Mouse (Mus musculus): ENCODE data around the gene Ppp1r36.

Gene Ppp1r36

DNA sequence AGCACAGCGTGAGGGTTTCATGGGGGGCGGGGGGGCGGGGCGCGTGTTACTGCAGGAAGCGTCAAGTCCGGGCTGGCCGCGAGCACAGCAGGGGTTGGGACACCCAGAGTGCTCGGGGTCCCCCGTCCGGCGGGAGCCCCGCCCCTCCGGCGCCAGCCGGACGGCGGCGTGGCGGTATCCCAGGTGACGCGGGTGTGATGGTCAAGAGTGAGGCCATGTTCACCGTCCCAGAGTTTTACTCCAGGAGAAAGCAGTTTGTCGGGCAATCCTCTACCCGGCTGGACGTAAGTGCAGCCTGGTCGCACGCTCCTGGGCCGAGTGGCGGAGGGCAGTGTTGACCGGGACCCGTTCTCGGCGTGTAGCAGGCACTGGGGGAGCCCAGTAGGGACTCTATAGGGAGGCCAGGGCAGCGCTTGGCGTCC lies at the start of gene Ppp1r36:
Ppp1r36 (plus strand) TSS at position 106 of the 422 bp plus-strand sequence.
- no peak for DNase-seq (ENCODE audit: low read depth)

GRCm38 (mm10) chr12:76368201-76368789 lies 49.0 kb upstream of the Ppp1r36 start:
- peak; percentile 35 for DNase-seq (ENCODE audit: low read depth)

GRCm38 (mm10) chr12:76368790-76369205 lies 48.5 kb upstream of the Ppp1r36 start:
- peak; percentile 78 for DNase-seq (ENCODE audit: low read depth)

DNA sequence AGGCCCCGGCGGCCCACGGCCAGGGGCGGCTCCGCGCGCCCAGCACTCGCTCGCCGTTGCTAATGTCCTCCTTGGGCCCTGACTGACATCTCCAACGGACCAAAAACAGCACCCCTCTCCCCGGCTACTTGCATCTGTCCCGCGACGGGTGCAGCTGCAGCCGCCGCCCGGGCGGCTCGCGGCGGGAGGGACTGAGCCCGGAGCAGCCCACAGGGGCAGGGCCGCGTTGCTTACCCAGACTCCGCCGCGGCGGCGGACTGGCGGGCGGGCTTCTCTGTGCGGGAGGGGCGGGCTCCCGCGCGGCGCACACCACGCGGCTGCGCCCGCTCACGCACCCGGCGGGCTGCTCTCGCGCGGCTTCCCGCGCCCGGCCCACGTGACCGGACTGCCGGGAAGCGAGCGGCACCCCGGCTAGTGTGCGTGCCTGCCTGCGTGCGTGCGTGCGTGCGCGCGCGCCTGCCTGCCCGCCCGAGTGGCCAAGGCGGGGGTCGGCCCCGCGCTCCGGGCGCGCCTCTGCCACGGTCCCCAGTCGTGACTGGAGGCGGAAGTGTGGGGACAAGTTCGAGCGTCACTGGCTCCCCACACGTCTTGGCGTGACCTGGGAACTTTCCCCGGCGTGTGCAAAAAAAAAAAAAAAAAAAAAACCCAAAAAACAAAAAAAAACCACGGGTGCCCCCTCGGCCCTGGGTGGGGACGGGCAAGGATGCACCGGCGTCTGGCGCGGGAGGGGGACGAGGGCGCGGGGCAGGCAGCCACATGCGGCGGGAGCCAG lies 47.9 kb upstream of the Ppp1r36 start, which contains the start of gene Zbtb25:
Zbtb25 (minus strand) TSS at position 397 of the 772 bp plus-strand sequence.
- peak; percentile 94 for DNase-seq (ENCODE audit: low read depth)

- peak; percentile 85 for DNase-seq (ENCODE audit: low read depth)
Measured at GRCm38 (mm10) chr12:76369978-76370830, 47.1 kb upstream of the Ppp1r36 start, which contains the start of gene Zbtb1. Gene Zbtb1 (plus strand): TSS chr12:76370266.

- DNase-seq (ENCODE audit: low read depth): peak; percentile 91
Measured at GRCm38 (mm10) chr12:76370831-76371571, 46.3 kb upstream of the Ppp1r36 start.

- DNase-seq (ENCODE audit: low read depth): no peak
Measured at GRCm38 (mm10) chr12:76372046-76372445, 45.3 kb upstream of the Ppp1r36 start.

- peak; percentile 34 for DNase-seq (ENCODE audit: low read depth)
Measured at GRCm38 (mm10) chr12:76372881-76373818, 44.2 kb upstream of the Ppp1r36 start.

DNA sequence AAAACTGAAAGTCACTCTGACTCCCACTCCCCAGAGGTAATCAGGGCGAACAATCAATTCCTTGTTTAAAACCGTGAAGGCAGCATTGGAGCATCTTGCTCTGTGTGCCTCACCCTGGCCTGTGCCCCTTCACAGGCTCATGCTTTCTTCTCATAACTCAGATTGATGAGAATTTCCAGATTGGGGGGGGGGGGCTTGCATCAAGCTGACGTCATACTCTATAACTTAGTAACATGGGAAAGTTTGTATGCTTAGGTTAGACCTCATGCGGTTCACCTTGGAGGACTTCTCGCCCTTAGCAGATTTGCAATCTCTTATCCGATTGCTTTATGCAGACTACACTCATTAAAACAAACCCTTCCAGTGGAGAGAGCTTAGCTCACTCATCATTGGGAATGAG lies 43.3 kb upstream of the Ppp1r36 start:
- DNase-seq (ENCODE audit: low read depth): no peak

- no peak for DNase-seq (ENCODE audit: low read depth)
Measured at GRCm38 (mm10) chr12:76374911-76375310, 42.4 kb upstream of the Ppp1r36 start.

DNA sequence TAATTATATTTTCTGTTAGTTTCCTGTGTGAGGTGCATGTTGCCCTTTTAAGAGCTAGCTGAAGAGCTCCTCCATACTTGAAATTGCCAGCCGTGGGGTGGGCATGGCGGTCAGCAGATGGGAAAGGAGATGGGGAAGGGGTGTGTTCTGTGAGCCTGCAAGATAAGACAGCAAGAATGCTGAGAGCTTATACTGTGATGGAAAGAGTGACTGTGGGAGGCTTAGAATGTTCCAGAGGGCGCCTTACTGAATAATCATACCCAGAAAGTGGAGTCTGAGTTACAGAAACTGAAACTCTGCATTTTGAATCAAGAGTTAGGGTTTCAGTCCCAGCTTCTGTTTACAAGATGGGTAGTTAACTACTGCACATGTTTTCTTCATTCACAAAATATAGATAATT lies 41.8 kb upstream of the Ppp1r36 start:
- no peak for DNase-seq (ENCODE audit: low read depth)

GRCm38 (mm10) chr12:76376649-76377048 lies 40.7 kb upstream of the Ppp1r36 start:
- peak; percentile 34 for DNase-seq (ENCODE audit: low read depth)

GRCm38 (mm10) chr12:76377059-76377458 lies 40.3 kb upstream of the Ppp1r36 start:
- DNase-seq (ENCODE audit: low read depth): no peak

DNA sequence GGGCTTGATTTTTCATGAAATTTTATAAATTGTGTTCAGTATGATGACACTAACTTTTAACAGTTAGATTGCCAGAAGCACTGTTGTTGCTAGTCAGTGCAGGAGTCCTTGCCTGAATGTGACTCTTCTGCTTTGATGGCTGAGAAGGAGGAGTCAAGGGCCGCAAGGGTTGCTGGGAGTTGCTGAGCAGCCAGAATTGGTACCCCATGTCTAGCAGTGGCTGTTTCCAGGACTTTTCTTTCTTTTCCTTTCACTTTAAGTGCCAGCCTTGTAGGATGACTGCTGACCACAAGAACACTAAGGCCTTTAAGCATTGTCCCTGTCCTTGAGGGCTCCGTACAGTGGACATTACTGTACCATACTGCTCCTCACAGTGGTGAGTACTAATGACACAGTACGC lies 39.6 kb upstream of the Ppp1r36 start:
- DNase-seq (ENCODE audit: low read depth): no peak

DNA sequence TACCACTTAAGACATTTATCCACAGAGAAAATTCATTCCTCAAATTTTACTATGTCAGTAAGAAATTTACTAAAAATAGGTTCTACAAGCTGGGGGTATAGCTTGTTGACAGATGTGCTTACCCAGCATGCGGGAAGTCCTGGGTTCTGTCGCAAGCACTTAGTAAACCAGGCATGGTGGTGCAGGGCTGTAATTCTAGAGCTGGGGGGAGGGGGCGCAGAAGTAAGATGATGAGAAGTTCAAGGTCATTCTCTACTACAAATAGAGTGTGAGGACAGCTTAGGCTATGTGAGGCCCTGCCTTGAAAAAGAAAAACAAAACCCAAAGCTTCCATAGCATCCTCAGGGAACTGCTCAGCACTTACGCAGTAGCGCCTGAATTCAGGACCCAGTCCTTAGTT lies 38.8 kb upstream of the Ppp1r36 start:
- peak; percentile 30 for DNase-seq (ENCODE audit: low read depth)

DNA sequence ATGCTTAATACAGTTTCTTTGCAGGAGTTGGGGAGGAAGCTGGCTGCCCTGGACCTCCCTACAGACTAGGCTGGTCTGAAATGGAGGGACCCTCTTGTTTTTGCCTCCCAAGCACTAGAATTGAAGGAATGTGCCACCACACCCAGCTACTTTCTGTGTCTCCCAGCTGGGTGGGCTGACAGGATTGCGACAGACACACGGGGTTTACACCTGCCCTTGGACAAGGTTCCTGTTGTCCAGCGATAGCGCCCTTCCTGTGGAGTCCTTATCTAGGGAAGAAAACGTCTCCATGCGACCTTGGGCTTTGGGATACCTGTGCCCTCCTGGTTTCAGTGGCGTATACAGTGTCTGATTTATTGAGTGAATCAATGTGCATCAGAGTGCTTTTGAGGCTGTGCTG lies 37.2 kb upstream of the Ppp1r36 start:
- DNase-seq (ENCODE audit: low read depth): no peak

- DNase-seq (ENCODE audit: low read depth): no peak
Measured at GRCm38 (mm10) chr12:76385342-76385741, 32.0 kb upstream of the Ppp1r36 start.

DNA sequence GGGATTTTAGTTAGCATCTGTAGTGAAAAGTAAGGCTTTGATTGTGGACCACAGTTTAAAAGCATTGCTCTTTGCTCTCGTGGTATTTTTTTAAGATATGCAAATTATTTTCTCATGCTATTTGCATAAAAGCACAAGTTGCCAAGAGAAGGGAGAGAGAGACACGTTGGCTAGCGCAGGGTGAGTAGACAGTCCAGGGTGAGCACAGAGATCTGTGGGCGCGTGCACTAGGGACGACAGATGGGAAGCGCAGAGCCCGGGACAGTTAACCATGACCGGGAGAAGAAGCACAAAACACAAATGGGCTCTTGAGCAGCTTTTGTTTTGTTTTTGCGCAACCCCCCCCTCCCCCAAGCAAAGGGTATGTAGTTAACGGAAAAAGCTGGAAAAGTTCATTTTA lies 28.5 kb upstream of the Ppp1r36 start:
- DNase-seq (ENCODE audit: low read depth): no peak

DNA sequence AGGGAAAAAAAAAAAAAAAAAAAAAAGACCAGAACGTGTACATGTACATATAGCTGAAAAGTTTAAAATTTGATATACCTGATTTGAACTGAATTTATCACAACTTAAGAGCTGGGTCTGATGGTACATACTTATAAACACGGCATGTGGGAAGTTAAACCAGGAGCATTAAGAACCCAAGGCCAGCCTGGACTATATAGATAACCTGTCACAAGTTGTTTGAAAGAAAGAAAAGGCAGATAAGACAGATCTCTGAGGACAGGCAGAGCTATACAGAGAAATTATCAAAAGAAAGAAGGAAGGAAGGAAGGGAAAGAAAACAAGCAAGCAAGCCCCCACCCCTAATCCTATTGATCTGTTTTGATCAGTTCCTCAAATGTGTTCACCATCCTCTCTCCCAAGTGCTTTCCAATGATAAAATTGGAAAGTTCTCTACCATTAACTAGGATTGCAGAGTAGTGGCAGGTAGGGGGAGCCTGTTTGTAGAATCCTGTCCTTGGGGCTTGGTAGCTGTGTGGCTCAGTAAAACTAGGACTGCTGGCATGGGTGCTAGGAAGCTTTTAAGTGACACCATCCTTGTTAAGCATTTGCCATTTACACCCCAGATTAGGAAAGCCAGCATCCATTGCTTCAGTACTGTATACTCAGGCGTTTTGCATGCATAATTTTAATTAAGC lies 25.6 kb upstream of the Ppp1r36 start:
- DNase-seq (ENCODE audit: low read depth): no peak

- DNase-seq (ENCODE audit: low read depth): no peak
Measured at GRCm38 (mm10) chr12:76392979-76393378, 24.4 kb upstream of the Ppp1r36 start.
